Mouse (Mus musculus): Measurements from ENCODE around the gene Traf2.

Gene Traf2

GRCm38 (mm10) chr2:25493476-25493961, 53.2 kb downstream of the Traf2 start, which contains the start of gene Lcn12:
Gene Lcn12, minus strand, starts transcription at chr2:25493911.
- no peak for DNase-seq (ENCODE audit: low read depth, low spot score)

GRCm38 (mm10) chr2:25492988-25493387, 53.8 kb downstream of the Traf2 start:
- no peak for DNase-seq (ENCODE audit: low read depth, low spot score)

- DNase-seq (ENCODE audit: low read depth, low spot score) = no peak
Observed at GRCm38 (mm10) chr2:25488671-25489068, 58.1 kb downstream of the Traf2 start.

GRCm38 (mm10) chr2:25487965-25488670, 58.6 kb downstream of the Traf2 start:
- DNase-seq (ENCODE audit: low read depth, low spot score) = no peak

- no peak for DNase-seq (ENCODE audit: low read depth, low spot score)
Observed at GRCm38 (mm10) chr2:25484901-25485647, 61.7 kb downstream of the Traf2 start.

- DNase-seq (ENCODE audit: low read depth, low spot score) = no peak
Observed at GRCm38 (mm10) chr2:25482969-25483368, 63.8 kb downstream of the Traf2 start.

GRCm38 (mm10) chr2:25480541-25480940, 66.2 kb downstream of the Traf2 start:
- DNase-seq (ENCODE audit: low read depth, low spot score) = no peak

GRCm38 (mm10) chr2:25479551-25480311, 67.0 kb downstream of the Traf2 start:
- no peak for DNase-seq (ENCODE audit: low read depth, low spot score)

- peak; percentile 70 for DNase-seq (ENCODE audit: low read depth, low spot score)
Observed at GRCm38 (mm10) chr2:25477967-25478675, 68.6 kb downstream of the Traf2 start.

- no peak for DNase-seq (ENCODE audit: low read depth, low spot score)
Observed at GRCm38 (mm10) chr2:25477541-25477940, 69.2 kb downstream of the Traf2 start.

GRCm38 (mm10) chr2:25472550-25472949, 74.2 kb downstream of the Traf2 start:
- DNase-seq (ENCODE audit: low read depth, low spot score) = no peak

GRCm38 (mm10) chr2:25469969-25470368, 76.8 kb downstream of the Traf2 start, which contains the start of gene Ptgds:
Gene Ptgds, minus strand, starts transcription at chr2:25470046.
- DNase-seq (ENCODE audit: low read depth, low spot score) = no peak

- no peak for DNase-seq (ENCODE audit: low read depth, low spot score)
Observed at GRCm38 (mm10) chr2:25468962-25469915, 77.5 kb downstream of the Traf2 start.
